Mouse (Mus musculus) myocyte (in vitro differentiated cells): ENCODE data around the gene Hipk3. TPM values are rescaled to one million over a fixed set of nuclear protein-coding genes. Genes with fewer than 3 reads are reported as not detected.

Experiments
- H3K27me3 ChIP-seq: one replicate; pipeline ENCODE4 v1.6.1; 2011; ENCODE audit not compliant: control insufficient read depth, insufficient read depth, insufficient read length
- H3K36me3 ChIP-seq: one replicate; pipeline ENCODE4 v1.6.1; 2011; ENCODE audit not compliant: control insufficient read depth, insufficient read depth
- H3K4me2 ChIP-seq: one replicate; pipeline ENCODE4 v1.6.1; 2011; ENCODE audit warnings: low read depth, control low read depth
- H3K4me3 ChIP-seq: one replicate; pipeline ENCODE4 v1.5.1; 2011; ENCODE audit warnings: mild to moderate bottlenecking, control low read depth, moderate library complexity
- H3K79me2 ChIP-seq: one replicate; pipeline ENCODE4 v1.6.1; 2011; ENCODE audit not compliant: control insufficient read depth, insufficient read depth
- H3ac ChIP-seq: one replicate; pipeline ENCODE4 v1.6.1; 2011; ENCODE audit not compliant: control insufficient read depth, insufficient read length
- CEBPB ChIP-seq: IDR thresholded peaks from 2 replicates; pipeline ENCODE4 v1.6.1; 2011; ENCODE audit warnings: mild to moderate bottlenecking, moderate library complexity; ENCODE audit not compliant: poor library complexity, insufficient read depth, severe bottlenecking
- E2F4 ChIP-seq: IDR thresholded peaks from one replicate; pipeline ENCODE4 v1.6.1; 2011; ENCODE audit warnings: mild to moderate bottlenecking, control low read depth, moderate library complexity; ENCODE audit not compliant: insufficient read depth
- MAX ChIP-seq: IDR thresholded peaks from one replicate; pipeline ENCODE4 v1.6.1; 2011; ENCODE audit warnings: low read depth, mild to moderate bottlenecking, control low read depth
- MYOD1 ChIP-seq, 3 experiments: IDR thresholded peaks; one replicate each; pipeline ENCODE4 v1.6.1; 2011; ENCODE audit warnings: control low read depth in 2 of 3, low read depth in 2 of 3, mild to moderate bottlenecking in 2 of 3, moderate library complexity in 1 of 3; ENCODE audit not compliant: insufficient read length in 2 of 3, control insufficient read depth in 1 of 3
- MYOG ChIP-seq, 3 experiments: IDR thresholded peaks; one replicate each; pipeline ENCODE4 v1.6.1; 2011; ENCODE audit warnings: control low read depth in 2 of 3, low read depth in 2 of 3, mild to moderate bottlenecking in 2 of 3; ENCODE audit not compliant: insufficient read length in 2 of 3, control insufficient read depth in 1 of 3, insufficient read depth in 1 of 3
- POLR2A ChIP-seq: IDR thresholded peaks from one replicate; pipeline ENCODE4 v1.6.1; 2011; ENCODE audit warnings: low read depth, mild to moderate bottlenecking, control low read depth, moderate library complexity; ENCODE audit not compliant: insufficient read length
- POLR2AphosphoS2 ChIP-seq: IDR thresholded peaks from one replicate; pipeline ENCODE4 v1.6.1; 2011; ENCODE audit warnings: low read depth, control low read depth; ENCODE audit not compliant: insufficient read length
- REST ChIP-seq: IDR thresholded peaks from one replicate; pipeline ENCODE4 v1.6.1; 2011; ENCODE audit warnings: mild to moderate bottlenecking, control low read depth, moderate library complexity; ENCODE audit not compliant: insufficient read depth, insufficient read length
- SRF ChIP-seq: IDR thresholded peaks from one replicate; pipeline ENCODE4 v1.6.1; 2011; ENCODE audit warnings: low read depth; ENCODE audit not compliant: control insufficient read depth, insufficient read length
- TCF12 ChIP-seq: IDR thresholded peaks from one replicate; pipeline ENCODE4 v1.6.1; 2011; ENCODE audit warnings: mild to moderate bottlenecking, control low read depth; ENCODE audit not compliant: poor library complexity, insufficient read depth, severe bottlenecking
- TCF3 ChIP-seq: IDR thresholded peaks from one replicate; pipeline ENCODE4 v1.6.1; 2011; ENCODE audit warnings: low read depth, control low read depth; ENCODE audit not compliant: insufficient read length
- USF1 ChIP-seq: IDR thresholded peaks from one replicate; pipeline ENCODE4 v1.6.1; 2011; ENCODE audit warnings: low read depth, mild to moderate bottlenecking, control low read depth, moderate library complexity
- polyA plus RNA-seq: library from polyadenylated mRNA; unstranded; fragments of >200 nt; fragmentation: generic; extraction: Trizol; gene quantifications from one replicate; pipeline ENCODE4 v1.2.1, GENCODE M21; 2012; ENCODE audit warnings: missing spikeins

The Hipk3 gene
- polyA plus RNA-seq, 1 experiment = 14.3 TPM

- Histone ChIP-seq H3K4me3 (no peak overlapping the region), H3K4me2 (peak overlapping the region; percentile 16), H3K27me3 (no peaks in the 10 kb centered on the region), H3ac (no peak overlapping the region), H3K36me3 (no peaks in the 10 kb centered on the region), H3K79me2 (no peaks in the 10 kb centered on the region)
- TF ChIP-seq SRF = no peak
These were observed 3.5 kb upstream of the Hipk3 start for GRCm38 (mm10) chr2:104497771-104498170.

GRCm38 (mm10) chr2:104497231-104497630, 3.0 kb upstream of the Hipk3 start:
- Histone ChIP-seq H3ac (no peak overlapping the region), H3K36me3 (no peaks in the 10 kb centered on the region), H3K4me3 (no peak overlapping the region), H3K4me2 (no peak overlapping the region), H3K79me2 (peaks cover 5% of the 10 kb centered on the region), H3K27me3 (no peaks in the 10 kb centered on the region)
- TF ChIP-seq POLR2AphosphoS2 (no peak), MAX (no peak), MYOD1 (IDR thresholded peaks at IDR 0.05; ENCODE audit: control insufficient read depth in 1 of 3, insufficient read length in 2 of 3, low read depth in 2 of 3) (no peak), POLR2A (no peak), MYOG (IDR thresholded peaks at IDR 0.05; ENCODE audit: control insufficient read depth in 1 of 3, insufficient read depth in 1 of 3, insufficient read length in 2 of 3, low read depth in 2 of 3) (no peak), TCF12 (no peak), E2F4 (no peak), USF1 (no peak), TCF3 (no peak), REST (no peak), CEBPB (no peak), SRF (no peak)

GRCm38 (mm10) chr2:104496206-104496605, 2.0 kb upstream of the Hipk3 start:
- TF ChIP-seq TCF12 = no peak
- TF ChIP-seq POLR2A = no peak
- TF ChIP-seq CEBPB = no peak
- no peak for TF ChIP-seq E2F4
- no peak for TF ChIP-seq USF1
- no peak for TF ChIP-seq MYOD1 (IDR thresholded peaks at IDR 0.05; ENCODE audit: control insufficient read depth in 1 of 3, insufficient read length in 2 of 3, low read depth in 2 of 3)
- TF ChIP-seq SRF = no peak
- no peak for TF ChIP-seq TCF3
- no peak for TF ChIP-seq REST
- no peak for TF ChIP-seq MYOG (IDR thresholded peaks at IDR 0.05; ENCODE audit: control insufficient read depth in 1 of 3, insufficient read depth in 1 of 3, insufficient read length in 2 of 3, low read depth in 2 of 3)
- no peak for TF ChIP-seq POLR2AphosphoS2
- TF ChIP-seq MAX = no peak
- Histone ChIP-seq H3ac (no peak overlapping the region), H3K79me2 (peaks cover 15% of the 10 kb centered on the region), H3K27me3 (no peaks in the 10 kb centered on the region), H3K4me2 (no peak overlapping the region), H3K36me3 (no peaks in the 10 kb centered on the region), H3K4me3 (no peak overlapping the region)

GRCm38 (mm10) chr2:104494801-104495185, 547 bp upstream of the Hipk3 start:
- TF ChIP-seq POLR2A = no peak
- Histone ChIP-seq H3K27me3 (no peaks in the 10 kb centered on the region), H3K36me3 (no peaks in the 10 kb centered on the region), H3K79me2 (peaks cover 30% of the 10 kb centered on the region), H3ac (peak overlapping the region; percentile 85), H3K4me2 (peak overlapping the region; percentile 90), H3K4me3 (peak overlapping the region; percentile 58)

GRCm38 (mm10) chr2:104493021-104493950, 960 bp downstream of the Hipk3 start:
- Histone ChIP-seq H3K79me2 (peaks cover 45% of the 10 kb centered on the region), H3K36me3 (no peaks in the 10 kb centered on the region), H3ac (peak overlapping the region; percentile 85), H3K4me2 (peak overlapping the region; percentile 62), H3K4me3 (peak overlapping the region; percentile 58), H3K27me3 (no peaks in the 10 kb centered on the region)
- TF ChIP-seq USF1 = no peak
- no peak for TF ChIP-seq TCF3
- TF ChIP-seq E2F4 = no peak
- no peak for TF ChIP-seq REST
- peak in 1 of 3 experiments; percentile 54 for TF ChIP-seq MYOG (IDR thresholded peaks at IDR 0.05; ENCODE audit: control insufficient read depth in 1 of 3, insufficient read depth in 1 of 3, insufficient read length in 2 of 3, low read depth in 2 of 3)
- peak; percentile 71 for TF ChIP-seq POLR2AphosphoS2
- no peak for TF ChIP-seq MAX
- peak; percentile 91 for TF ChIP-seq POLR2A
- TF ChIP-seq CEBPB = peak; percentile 97
- TF ChIP-seq SRF = no peak
- peak in 2 of 3 experiments; percentile 18 to 33 for TF ChIP-seq MYOD1 (IDR thresholded peaks at IDR 0.05; ENCODE audit: control insufficient read depth in 1 of 3, insufficient read length in 2 of 3, low read depth in 2 of 3)
- TF ChIP-seq TCF12 = no peak
